Mouse (Mus musculus): ENCODE data around the gene C1qtnf6.

Gene C1qtnf6

DNA sequence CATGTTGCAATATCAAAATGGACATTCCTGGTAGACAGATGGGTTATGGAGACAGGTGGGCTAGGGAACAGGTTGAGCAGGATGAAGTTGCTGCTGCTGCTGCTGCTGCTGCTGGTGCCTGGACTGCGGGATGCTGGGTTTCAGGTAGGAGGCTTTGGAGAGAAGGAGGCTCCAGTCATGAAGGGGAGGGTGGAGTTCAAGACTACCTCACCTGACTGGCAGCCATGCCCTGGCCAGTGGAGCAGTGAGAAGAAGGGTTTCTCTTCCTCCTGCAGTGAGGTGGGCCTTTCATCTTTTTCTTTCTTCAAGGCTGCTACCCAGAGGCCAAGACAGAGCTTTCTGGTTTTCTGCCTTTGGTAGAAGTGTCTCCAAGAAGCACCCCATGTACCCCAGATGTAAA lies 54.3 kb downstream of the C1qtnf6 start:
- DNase-seq = no peak

DNA sequence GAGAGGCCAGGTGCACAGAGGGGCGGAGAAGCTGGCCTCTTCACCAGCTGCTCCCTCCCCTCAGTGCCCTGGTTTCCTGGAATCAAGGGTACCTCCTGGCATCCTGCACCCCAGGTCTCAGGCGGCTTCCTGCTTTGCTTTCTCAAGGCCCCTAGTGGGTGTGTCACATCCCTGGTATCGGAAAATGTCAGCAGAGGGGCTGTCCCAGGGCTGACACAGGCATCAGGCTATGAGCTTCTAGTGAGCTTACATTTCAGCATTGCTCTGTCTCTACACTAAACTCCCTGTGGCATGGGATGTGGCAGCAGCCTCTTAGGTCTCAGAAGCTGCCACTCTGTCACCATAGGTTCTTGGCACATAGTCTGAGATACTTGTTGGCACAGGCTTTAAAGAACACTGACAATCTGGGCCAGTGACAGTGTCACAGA lies 55.6 kb downstream of the C1qtnf6 start:
- DNase-seq = peak in 1 of 2 experiments; percentile 28

DNA sequence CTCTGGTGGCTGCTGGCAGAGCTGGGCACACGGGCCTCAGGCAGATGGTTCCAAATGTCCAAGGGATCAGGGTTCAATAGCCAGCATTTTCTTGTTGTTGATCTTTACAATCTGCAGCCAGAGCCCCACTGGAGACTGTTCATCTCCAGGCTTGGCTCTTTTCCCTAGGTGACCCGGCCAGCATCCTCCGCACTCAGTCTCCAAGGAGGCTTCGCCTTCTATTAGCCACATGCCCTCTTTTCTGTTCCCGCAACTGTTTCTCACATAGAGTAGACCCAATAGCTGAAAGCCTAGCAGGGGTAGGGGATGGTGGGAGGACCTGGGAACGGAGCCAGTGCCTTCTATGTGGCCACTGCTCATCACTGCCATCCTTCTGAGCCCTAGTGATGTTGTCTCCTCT lies 57.8 kb downstream of the C1qtnf6 start:
- DNase-seq = no peak
